Mouse (Mus musculus): ENCODE data around the gene Colq. TPM values are rescaled to one million over a fixed set of nuclear protein-coding genes. Genes with fewer than 3 reads are reported as not detected.
A peak's percentile ranks its signal among the peaks of the same experiment; 100 is the strongest.

Gene Colq
- not detected in 2 replicates for polyA plus RNA-seq (2011; ENCODE audit: insufficient read depth, insufficient read length, low read depth, missing spikeins)

DNA sequence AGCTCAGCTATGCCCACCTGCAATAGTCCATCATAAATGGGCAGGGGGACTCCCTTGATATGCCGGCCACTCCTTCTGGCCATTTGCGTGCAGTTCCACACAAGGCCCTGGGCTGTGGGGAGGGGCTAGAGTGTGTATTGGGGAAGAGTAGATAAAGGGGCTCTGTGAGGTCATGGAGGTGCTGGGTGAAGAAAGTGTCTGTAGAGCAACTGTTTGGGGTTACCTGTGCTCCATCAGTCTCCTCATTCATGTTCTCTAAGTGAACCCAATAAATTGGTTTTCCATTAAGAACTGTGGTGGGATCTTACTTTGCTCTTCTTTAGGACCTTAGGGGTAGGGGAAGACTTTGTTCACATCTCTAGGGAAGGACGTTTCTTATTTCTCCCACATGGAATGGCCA, at the start of gene Colq:
Gene Colq, minus strand, starts transcription at position 101 of the 400 bp plus-strand sequence.
- TF ChIP-seq POLR2A (IDR thresholded peaks at IDR 0.05; ENCODE audit: insufficient read depth, low read length) (no peak), CTCF (IDR thresholded peaks at IDR 0.05; ENCODE audit: low read depth, low read length) (no peak), EP300 (IDR thresholded peaks at IDR 0.05; ENCODE audit: insufficient read depth, low read depth, low read length) (no peak)
- Histone ChIP-seq H3K9me3 (replicated peaks; ENCODE audit: control insufficient read depth, insufficient read depth, low read length, poor library complexity, severe bottlenecking) (no peaks in the 10 kb centered on the region; the same call in 1 of the 2 replicates), H3K27me3 (ENCODE audit: control insufficient read depth, insufficient read depth, low read length, poor library complexity, severe bottlenecking) (no peaks in the 10 kb centered on the region), H3K9ac (ENCODE audit: low read depth, poor library complexity, severe bottlenecking) (no peak within 1 kb of the TSS), H3K4me3 (ENCODE audit: low read depth, low read length) (no peak within 1 kb of the TSS), H3K4me1 (ENCODE audit: control insufficient read depth, insufficient read depth, low read length) (no peaks in the 10 kb centered on the region), H3K27ac (ENCODE audit: insufficient read depth, low read length) (no peak within 1 kb of the TSS), H3K36me3 (ENCODE audit: control insufficient read depth, insufficient read depth, low read length, poor library complexity, severe bottlenecking) (no peaks in the 10 kb centered on the region)

DNA sequence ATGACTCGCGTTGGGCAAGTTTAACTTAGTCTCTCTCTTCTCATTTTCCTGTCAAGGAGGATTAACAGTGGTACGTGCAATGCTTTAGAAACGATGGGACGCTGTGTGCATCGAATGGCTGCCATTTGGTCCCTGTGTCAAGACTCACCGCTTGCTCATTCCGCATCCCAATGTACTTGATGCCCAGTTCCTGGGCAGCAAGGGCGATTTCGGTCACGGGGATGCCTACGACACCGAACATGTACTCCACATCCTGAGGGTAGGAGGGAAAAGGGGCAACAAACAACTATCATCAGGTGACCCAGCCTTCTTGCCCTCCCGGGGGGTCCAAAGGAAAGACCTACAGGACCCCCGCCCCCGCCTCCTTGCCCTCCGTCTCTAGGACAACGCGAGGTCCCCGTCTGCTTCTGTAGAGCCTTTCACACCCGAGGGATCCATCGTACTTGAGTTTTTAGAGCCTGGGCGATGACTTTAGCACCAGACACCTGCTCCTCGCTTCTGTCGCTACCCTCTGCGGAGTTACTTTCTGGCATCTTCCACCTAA, 49.3 kb upstream of the Colq start, which contains the start of gene Gm49387:
Gene Gm49387, minus strand, starts transcription at position 533 of the 544 bp plus-strand sequence.
- H3K27me3 ChIP-seq (ENCODE audit: control insufficient read depth, insufficient read depth, low read length, poor library complexity, severe bottlenecking), result no peaks in the 10 kb centered on the region
- peak within 1 kb of the TSS; percentile 84 for H3K4me3 ChIP-seq (ENCODE audit: low read depth, low read length)
- H3K9ac ChIP-seq (ENCODE audit: low read depth, poor library complexity, severe bottlenecking), result peak within 1 kb of the TSS; percentile 5
- H3K9me3 ChIP-seq (replicated peaks; ENCODE audit: control insufficient read depth, insufficient read depth, low read length, poor library complexity, severe bottlenecking), result no peaks in the 10 kb centered on the region
- H3K27ac ChIP-seq (ENCODE audit: insufficient read depth, low read length), result peak within 1 kb of the TSS; percentile 59; the same call in 1 of the 2 replicates
- H3K4me1 ChIP-seq (ENCODE audit: control insufficient read depth, insufficient read depth, low read length), result no peaks in the 10 kb centered on the region
- TF ChIP-seq CTCF (IDR thresholded peaks at IDR 0.05; ENCODE audit: low read depth, low read length) (no peak), EP300 (IDR thresholded peaks at IDR 0.05; ENCODE audit: insufficient read depth, low read depth, low read length) (no peak), POLR2A (IDR thresholded peaks at IDR 0.05; ENCODE audit: insufficient read depth, low read length) (no peak)
- H3K36me3 ChIP-seq (ENCODE audit: control insufficient read depth, insufficient read depth, low read length, poor library complexity, severe bottlenecking), result no peaks in the 10 kb centered on the region

DNA sequence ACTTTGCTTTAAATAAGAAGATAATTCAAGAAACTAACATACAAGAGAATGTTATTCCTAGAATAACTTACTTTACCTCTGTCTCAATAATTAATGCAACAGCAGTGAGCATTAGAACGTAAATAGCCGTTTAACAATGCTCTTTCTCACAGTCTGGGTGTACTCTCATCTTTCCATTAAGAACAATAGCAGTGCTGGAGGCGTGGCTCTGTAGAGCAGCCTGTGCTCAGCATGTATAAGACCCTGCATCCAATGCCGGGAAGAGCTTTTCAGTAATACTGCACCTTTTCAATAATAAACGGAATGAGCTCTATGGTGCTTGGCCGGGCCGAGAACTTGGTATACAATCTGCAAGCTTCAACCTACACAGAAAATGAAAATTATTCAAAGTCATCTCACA, 39.5 kb upstream of the Colq start:
- TF ChIP-seq EP300 (IDR thresholded peaks at IDR 0.05; ENCODE audit: insufficient read depth, low read depth, low read length) (no peak), CTCF (IDR thresholded peaks at IDR 0.05; ENCODE audit: low read depth, low read length) (no peak), POLR2A (IDR thresholded peaks at IDR 0.05; ENCODE audit: insufficient read depth, low read length) (no peak)

DNA sequence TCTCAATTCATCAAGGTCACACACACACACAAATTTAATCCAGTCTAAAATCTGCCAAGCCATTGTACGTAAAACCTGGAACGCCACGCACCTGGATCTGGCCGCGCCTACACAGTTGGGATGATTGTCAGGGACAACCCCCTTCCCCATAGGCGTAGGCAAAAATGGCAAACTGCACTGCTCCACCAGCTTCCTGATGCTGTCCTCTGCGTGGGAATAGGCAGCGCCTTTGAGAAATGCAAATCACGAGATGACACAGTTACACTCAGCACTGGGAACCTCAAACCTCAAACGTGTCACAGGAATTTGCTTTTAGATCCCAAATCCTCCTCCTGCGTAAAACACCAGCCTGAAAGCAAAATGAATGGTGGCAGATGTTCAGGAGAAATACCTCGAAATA, 31.6 kb upstream of the Colq start:
- H3K27me3 ChIP-seq (ENCODE audit: control insufficient read depth, insufficient read depth, low read length, poor library complexity, severe bottlenecking), result no peaks in the 10 kb centered on the region
- H3K9me3 ChIP-seq (replicated peaks; ENCODE audit: control insufficient read depth, insufficient read depth, low read length, poor library complexity, severe bottlenecking), result no peaks in the 10 kb centered on the region
- no peak overlapping the region for H3K27ac ChIP-seq (ENCODE audit: insufficient read depth, low read length)
- H3K36me3 ChIP-seq (ENCODE audit: control insufficient read depth, insufficient read depth, low read length, poor library complexity, severe bottlenecking), result no peaks in the 10 kb centered on the region
- no peak overlapping the region for H3K9ac ChIP-seq (ENCODE audit: low read depth, poor library complexity, severe bottlenecking)
- H3K4me3 ChIP-seq (ENCODE audit: low read depth, low read length), result no peak overlapping the region
- TF ChIP-seq CTCF (IDR thresholded peaks at IDR 0.05; ENCODE audit: low read depth, low read length), result no peak
- no peak for TF ChIP-seq POLR2A (IDR thresholded peaks at IDR 0.05; ENCODE audit: insufficient read depth, low read length)
- TF ChIP-seq EP300 (IDR thresholded peaks at IDR 0.05; ENCODE audit: insufficient read depth, low read depth, low read length), result no peak
- no peaks in the 10 kb centered on the region for H3K4me1 ChIP-seq (ENCODE audit: control insufficient read depth, insufficient read depth, low read length)

More for the DNA sequence above, 39.5 kb upstream of the Colq start:
- Histone ChIP-seq H3K36me3 (ENCODE audit: control insufficient read depth, insufficient read depth, low read length, poor library complexity, severe bottlenecking) (no peaks in the 10 kb centered on the region), H3K4me3 (ENCODE audit: low read depth, low read length) (no peak overlapping the region), H3K27ac (ENCODE audit: insufficient read depth, low read length) (no peak overlapping the region), H3K4me1 (ENCODE audit: control insufficient read depth, insufficient read depth, low read length) (peaks cover 1% of the 10 kb centered on the region), H3K27me3 (ENCODE audit: control insufficient read depth, insufficient read depth, low read length, poor library complexity, severe bottlenecking) (no peaks in the 10 kb centered on the region), H3K9me3 (replicated peaks; ENCODE audit: control insufficient read depth, insufficient read depth, low read length, poor library complexity, severe bottlenecking) (no peaks in the 10 kb centered on the region), H3K9ac (ENCODE audit: low read depth, poor library complexity, severe bottlenecking) (no peak overlapping the region)

DNA sequence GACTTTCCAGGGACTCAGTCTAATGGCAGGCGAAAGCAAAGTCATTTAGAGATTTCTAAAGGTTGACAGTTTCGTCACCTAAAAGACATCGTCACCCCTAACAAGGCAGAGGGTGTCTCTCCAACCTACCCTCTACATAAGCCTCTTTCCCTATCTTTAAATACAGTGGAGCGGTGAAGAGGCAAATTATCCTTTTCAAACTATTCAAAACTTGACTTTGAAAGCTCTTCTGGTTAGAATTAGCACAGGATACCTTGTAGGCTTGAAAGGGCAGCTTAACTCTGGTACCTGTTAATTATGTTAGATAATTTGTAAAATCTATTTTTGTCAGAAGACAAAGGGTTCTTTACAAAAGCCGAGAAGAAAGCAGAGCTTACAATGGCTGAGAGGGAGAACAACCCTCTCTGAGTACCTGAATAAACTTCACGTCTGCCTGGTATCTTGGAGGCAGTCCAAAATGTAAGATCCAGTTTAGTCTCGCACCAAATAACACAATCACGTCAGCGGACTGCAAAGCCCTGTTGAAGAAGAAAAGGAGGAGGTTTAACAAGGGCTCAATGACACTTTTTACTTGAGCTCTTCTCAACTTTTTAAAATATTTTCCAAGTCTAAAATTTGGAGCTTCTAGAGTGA, 29.6 kb upstream of the Colq start:
- H3K36me3 ChIP-seq (ENCODE audit: control insufficient read depth, insufficient read depth, low read length, poor library complexity, severe bottlenecking), result no peaks in the 10 kb centered on the region
- H3K4me3 ChIP-seq (ENCODE audit: low read depth, low read length), result no peak overlapping the region
- H3K27ac ChIP-seq (ENCODE audit: insufficient read depth, low read length), result no peak overlapping the region
- H3K4me1 ChIP-seq (ENCODE audit: control insufficient read depth, insufficient read depth, low read length), result no peaks in the 10 kb centered on the region
- H3K9me3 ChIP-seq (replicated peaks; ENCODE audit: control insufficient read depth, insufficient read depth, low read length, poor library complexity, severe bottlenecking), result no peaks in the 10 kb centered on the region
- H3K27me3 ChIP-seq (ENCODE audit: control insufficient read depth, insufficient read depth, low read length, poor library complexity, severe bottlenecking), result no peaks in the 10 kb centered on the region
- H3K9ac ChIP-seq (ENCODE audit: low read depth, poor library complexity, severe bottlenecking), result no peak overlapping the region
- TF ChIP-seq EP300 (IDR thresholded peaks at IDR 0.05; ENCODE audit: insufficient read depth, low read depth, low read length), result no peak
- no peak for TF ChIP-seq POLR2A (IDR thresholded peaks at IDR 0.05; ENCODE audit: insufficient read depth, low read length)
- no peak for TF ChIP-seq CTCF (IDR thresholded peaks at IDR 0.05; ENCODE audit: low read depth, low read length)

DNA sequence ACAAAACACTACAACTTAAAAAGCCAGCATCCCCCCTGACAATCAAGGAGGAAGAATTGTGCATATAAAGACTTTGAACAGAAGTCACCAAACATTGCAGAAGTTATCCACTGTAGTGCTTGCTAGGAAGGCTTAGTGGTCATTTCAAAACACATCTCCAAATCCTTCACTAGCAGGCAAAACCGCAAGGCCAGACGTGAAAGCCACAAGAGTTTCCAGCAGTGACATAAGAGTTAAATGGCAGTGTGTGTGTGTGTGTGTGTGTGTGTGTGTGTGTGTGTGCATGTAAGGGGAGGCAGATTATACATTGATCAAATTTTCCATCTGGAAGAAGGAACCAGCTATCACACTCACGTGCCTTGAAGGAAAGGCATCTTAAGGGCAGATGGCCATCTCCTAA, 26.9 kb upstream of the Colq start:
- H3K27me3 ChIP-seq (ENCODE audit: control insufficient read depth, insufficient read depth, low read length, poor library complexity, severe bottlenecking), result no peaks in the 10 kb centered on the region
- H3K4me1 ChIP-seq (ENCODE audit: control insufficient read depth, insufficient read depth, low read length), result no peaks in the 10 kb centered on the region
- H3K4me3 ChIP-seq (ENCODE audit: low read depth, low read length), result no peak overlapping the region
- no peak overlapping the region for H3K9ac ChIP-seq (ENCODE audit: low read depth, poor library complexity, severe bottlenecking)
- H3K27ac ChIP-seq (ENCODE audit: insufficient read depth, low read length), result no peak overlapping the region
- no peaks in the 10 kb centered on the region for H3K36me3 ChIP-seq (ENCODE audit: control insufficient read depth, insufficient read depth, low read length, poor library complexity, severe bottlenecking)
- no peaks in the 10 kb centered on the region for H3K9me3 ChIP-seq (replicated peaks; ENCODE audit: control insufficient read depth, insufficient read depth, low read length, poor library complexity, severe bottlenecking)
- TF ChIP-seq EP300 (IDR thresholded peaks at IDR 0.05; ENCODE audit: insufficient read depth, low read depth, low read length) (no peak), CTCF (IDR thresholded peaks at IDR 0.05; ENCODE audit: low read depth, low read length) (no peak), POLR2A (IDR thresholded peaks at IDR 0.05; ENCODE audit: insufficient read depth, low read length) (no peak)

Data from ES-Bruce4 (cell line).